Mouse (Mus musculus) inflammation-experienced regulatory T-cells, adult 16 weeks (primary cell): Measurements from ENCODE around the gene Trim45. TPM values are rescaled to one million over a fixed set of nuclear protein-coding genes. Genes with fewer than 3 reads are reported as not detected.

Source experiments
- polyA plus RNA-seq: library from polyadenylated mRNA; unstranded; fragments of 100-300 nt; shearing (Covaris generic); gene quantifications from one replicate; pipeline ENCODE4 v1.2.1, GENCODE M21; 2017

The Trim45 gene
- 1.5 TPM for polyA plus RNA-seq

DNA sequence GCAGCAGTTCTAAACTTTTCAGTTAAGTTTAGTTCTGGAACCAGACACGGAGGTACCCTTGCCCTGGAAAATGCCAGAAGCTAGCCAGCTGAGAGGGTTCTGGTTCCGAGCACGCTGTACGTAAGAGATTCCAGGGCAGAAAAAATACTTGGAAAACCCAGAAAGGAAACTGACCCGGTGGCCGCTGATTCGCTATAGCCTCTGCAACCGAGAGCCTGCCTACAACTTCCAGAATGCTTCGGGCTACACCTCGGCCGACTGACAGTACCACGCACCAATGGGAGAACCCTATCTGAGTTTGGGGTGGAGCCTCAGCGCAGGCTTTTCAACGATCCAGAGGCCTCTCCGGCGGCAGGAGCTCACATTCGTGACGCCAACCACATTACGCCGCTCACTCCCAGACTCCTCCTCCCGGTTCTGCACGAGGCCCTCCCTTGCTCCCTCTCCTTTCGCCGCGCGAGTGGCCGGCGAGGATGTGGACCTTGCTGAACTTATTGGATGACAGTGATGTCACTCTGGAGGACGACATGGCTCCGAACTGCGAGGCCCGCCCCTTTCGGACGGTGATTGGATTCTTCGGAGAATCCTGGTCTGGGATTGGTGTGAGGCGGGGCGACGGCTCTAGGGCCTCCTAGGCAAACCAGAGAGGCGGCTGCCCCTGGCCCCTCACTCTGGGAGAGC is at the start of gene Trim45:
TSS of gene Trim45 (plus strand) at position 378 of the 681 bp plus-strand sequence.

DNA sequence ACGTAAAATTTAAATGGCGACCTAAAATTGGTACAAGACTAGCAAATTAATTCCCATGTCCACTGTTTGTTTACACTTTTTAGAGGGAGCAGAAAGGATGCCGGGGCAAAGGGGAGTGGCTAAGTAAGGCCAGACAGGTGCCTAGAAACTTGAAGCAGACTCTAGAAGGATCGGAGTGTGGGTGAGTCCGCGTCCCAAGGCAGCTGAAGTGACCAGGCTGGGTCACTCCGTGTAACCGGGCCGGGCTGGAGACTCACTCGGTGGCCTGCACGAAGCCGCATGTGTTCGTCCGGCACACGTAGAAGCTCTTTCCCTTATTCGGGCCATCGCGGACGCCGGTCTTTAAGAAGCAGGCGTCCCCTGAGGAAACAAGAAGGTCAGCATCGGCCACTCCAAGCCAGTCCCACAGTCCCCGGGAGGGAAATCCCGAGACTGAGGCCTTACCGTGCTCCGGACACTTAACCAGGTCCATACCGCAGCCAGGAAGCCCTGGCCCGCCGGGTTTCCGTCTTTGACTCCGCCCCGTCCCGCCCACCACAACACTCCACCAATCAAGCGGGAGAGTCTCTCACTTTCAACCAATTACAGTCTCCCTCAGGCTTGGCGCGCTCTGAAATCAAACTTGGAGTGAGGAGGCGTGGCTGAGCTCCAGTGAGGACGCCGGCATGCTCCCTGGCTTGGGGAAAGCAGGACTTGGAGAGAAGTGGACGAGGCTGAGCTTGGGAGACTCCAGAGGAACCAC is 47.3 kb downstream of the Trim45 start, which contains the start of gene Ttf2:
TSS of gene Ttf2 (minus strand) at position 488 of the 742 bp plus-strand sequence.

Other genes starting within 250 kb of the Trim45 start
- gene Man1a2, start 236.7 kb upstream of the Trim45 start, polyA plus RNA-seq: 58.3 TPM
- not detected for gene Vtcn1, start 96.7 kb upstream of the Trim45 start, polyA plus RNA-seq
- 17.9 TPM for gene Ttf2, start 47.5 kb downstream of the Trim45 start, polyA plus RNA-seq
- 39.5 TPM for gene Cd101, start 107.4 kb downstream of the Trim45 start, polyA plus RNA-seq
- gene Ptgfrn, start 188.1 kb downstream of the Trim45 start, polyA plus RNA-seq: 0.45 TPM